Mouse (Mus musculus): ENCODE measurements around the gene Pikfyve.

Pikfyve gene

GRCm38 (mm10) chr1:65186287-65187073 is at the start of gene Pikfyve, which contains the start of gene Idh1:
Pikfyve (plus strand) TSS chr1:65186683.
Idh1 (minus strand) TSS chr1:65186500.
- peak; percentile 96 for DNase-seq

DNA sequence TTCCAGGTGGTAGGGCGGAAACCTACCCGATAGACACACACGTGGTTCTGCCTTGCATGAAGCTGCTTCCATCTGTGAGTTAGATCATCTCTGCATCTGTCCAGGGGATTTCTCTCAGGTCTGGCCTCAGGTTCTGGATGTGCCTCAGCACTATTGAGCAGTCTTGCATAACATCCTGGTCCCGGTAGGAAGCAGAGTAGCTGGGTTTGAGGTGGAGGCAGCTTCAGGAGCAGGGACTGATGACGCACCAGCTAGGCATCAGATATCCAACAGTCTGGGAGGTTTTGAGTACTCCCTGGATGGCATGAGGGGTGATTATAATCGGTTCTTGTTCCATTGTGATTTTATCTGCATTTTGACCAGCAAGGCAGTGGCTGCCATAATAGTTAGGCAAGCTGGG is 48.9 kb upstream of the Pikfyve start:
- DNase-seq: no peak

DNA sequence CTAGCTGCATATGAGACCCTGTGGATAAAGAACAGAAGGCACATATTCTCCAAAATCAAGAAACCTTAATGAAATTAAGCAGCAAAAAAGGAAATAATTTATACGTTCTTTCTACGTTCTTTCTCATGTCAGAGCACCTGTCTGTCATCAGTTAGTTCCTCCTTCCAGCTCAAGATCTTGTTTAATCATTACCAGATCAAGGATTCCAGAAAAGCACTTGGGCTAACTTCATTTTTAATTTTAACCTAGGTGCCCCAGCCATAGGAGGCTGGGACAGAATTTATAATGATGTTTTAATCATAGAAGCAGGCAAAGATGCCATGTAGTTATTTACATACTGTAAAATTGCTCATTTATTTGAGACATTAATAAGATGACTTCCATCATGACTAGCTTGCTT is 41.7 kb upstream of the Pikfyve start:
- DNase-seq: no peak

GRCm38 (mm10) chr1:65146601-65147000 is 39.9 kb upstream of the Pikfyve start:
- DNase-seq: no peak

- DNase-seq: no peak
Measured at GRCm38 (mm10) chr1:65147326-65147725, 39.2 kb upstream of the Pikfyve start.

GRCm38 (mm10) chr1:65147971-65148370 is 38.5 kb upstream of the Pikfyve start:
- DNase-seq: no peak

- DNase-seq: no peak
Measured at GRCm38 (mm10) chr1:65154814-65155213, 31.7 kb upstream of the Pikfyve start.

- DNase-seq: no peak
Measured at GRCm38 (mm10) chr1:65156111-65156510, 30.4 kb upstream of the Pikfyve start.

DNA sequence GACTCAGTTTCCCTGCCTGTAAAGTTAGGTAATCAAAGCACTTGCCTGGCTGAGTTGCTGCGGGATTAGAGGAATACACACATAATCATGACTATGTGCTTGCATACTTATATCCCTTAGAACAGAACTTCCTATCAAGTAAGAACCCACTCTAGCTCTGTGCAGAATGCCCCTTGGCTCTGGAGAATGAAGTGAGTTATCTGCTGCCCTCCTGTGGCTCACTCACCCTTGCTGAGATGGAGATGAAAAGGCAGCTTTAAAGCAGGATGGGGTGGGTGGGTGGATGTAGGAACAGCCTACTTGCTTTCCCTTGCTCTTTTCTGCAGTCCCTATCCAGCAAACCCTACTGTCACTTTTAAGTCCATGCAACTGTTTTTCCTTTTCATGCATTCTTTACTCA is 24.3 kb upstream of the Pikfyve start:
- no peak for DNase-seq

DNA sequence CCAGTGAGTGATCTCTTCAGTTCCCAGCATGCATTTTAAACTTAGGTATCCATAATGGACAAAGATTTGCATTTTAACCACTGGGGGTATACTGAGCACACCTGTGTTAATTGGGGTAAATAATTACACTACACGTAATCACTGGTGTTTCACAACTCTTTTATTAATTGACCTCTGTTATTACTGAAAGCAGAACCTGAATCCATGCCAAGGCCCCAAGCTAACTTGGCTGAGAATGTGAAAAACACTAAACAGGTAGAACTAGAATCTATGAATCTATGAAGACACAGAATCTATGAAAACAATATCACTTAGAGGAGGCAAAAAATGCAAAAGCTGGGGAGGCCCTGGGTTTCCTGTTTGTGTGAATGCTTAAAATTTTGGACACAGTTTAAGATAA is 19.0 kb upstream of the Pikfyve start:
- no peak for DNase-seq

- DNase-seq: no peak
Measured at GRCm38 (mm10) chr1:65169536-65169935, 16.9 kb upstream of the Pikfyve start.

DNA sequence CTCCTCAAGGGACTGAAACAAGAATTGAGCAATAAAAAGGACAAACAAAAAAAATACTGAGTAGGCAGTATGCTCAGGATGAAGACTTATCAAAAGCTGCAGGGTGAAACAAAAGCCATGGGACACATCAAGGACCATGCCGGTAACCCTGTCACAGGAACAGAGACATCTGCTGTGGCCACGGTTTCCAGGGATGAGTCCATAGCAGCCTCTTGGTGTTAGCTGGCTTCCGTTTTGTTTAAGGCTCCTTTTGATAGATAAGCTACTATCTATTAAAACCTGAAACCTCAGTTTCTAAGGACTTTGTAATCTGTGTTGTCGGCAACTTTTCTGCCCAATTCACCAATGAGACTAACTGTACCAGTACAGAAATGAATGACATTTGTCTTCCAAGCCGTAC is 16.5 kb upstream of the Pikfyve start:
- no peak for DNase-seq

DNA sequence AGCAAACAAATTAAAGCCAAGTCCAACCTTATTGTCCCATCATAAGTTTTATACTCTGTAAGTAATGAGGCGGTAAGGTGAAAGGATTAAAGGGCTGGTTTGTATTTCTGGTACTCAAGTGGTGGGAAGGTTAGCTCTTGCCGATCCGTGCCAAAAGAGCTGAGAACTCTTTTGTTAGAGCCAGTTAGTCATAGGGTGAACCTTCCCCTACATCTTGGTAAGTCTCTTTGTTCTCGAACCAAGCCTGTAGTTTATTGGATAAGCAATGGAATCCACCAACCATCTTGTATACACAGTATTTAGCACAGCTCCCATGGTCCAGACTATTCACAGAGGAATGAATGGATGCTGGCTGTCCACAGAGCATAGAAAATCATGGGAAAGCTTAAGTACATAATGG is 14.9 kb upstream of the Pikfyve start:
- no peak for DNase-seq

- DNase-seq: no peak
Measured at GRCm38 (mm10) chr1:65173716-65174115, 12.8 kb upstream of the Pikfyve start.

DNA sequence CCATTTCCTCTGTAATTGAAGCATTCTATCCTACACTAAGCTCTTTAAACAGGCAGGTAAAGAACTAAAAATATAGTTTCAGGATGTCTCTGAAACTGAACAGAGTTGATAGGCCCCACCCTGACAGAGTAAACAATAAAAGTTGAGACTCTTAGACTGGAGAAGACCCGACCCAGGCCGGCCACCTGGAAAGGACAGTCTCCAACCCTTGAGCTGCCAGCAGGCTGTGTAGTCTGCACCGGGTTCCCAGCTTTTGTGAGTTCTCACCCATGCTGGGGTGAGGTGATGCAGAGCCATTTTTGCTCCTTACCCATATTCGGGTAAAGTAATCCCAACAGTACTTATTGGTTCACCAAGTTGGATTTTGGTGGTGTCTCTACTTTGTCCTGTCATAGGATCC is 10.3 kb upstream of the Pikfyve start:
- no peak for DNase-seq

GRCm38 (mm10) chr1:65176912-65177311 is 9.6 kb upstream of the Pikfyve start:
- no peak for DNase-seq

DNA sequence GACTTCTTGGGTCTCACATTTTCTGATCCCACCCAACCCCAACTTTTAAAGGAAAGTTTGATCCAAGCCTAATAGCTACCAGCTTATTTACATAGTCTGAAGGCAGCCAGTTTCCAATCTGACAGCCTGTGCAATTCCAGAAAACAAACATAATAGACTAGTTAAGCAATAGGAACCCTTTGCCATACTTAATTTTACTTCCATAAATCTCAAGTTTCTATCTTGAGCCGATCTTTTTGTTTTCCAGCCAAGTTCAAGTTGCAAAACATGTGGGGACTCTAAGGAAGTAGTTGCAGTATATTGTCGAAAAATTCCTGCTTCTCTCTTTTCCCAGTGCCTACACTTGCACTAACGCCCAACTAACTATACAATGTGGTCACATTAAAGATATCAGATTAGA is 9.0 kb upstream of the Pikfyve start:
- DNase-seq: no peak

DNA sequence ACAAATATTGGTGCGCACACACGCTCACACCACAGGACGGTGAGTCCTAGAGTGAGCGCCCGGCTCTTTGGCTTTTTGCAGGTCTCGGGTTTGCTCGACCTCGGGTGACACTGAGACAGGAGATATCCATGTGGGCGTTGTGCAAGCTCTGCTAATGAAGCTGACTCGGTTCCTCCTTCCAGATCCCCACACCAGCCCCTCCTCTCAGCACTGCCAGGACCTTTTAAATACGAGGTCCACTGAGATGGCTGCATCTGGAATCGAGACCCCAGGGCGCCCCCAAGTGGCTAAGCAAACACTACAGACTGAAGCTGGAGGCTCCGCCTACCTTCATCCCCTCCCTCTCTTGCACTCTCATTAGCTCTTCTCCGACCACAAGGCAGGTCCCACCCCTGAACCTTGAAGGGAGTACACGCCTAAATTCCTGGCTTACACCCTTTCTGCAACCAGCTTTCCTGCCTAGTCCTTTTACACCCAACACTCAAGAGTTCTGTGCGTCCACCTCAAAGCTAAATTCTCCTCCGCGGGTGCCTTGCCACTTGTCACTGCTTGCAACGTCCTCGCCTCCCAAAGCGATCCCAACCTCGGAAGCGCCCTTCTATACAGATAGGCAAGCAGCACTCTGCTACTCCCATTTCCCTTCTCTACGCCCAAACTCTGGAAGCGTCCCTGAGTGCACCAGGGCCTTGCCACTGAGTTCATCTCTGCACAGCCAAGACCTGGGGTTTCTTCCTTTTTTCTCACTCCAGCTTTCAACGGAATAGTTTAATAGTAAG is 8.2 kb upstream of the Pikfyve start:
- peak; percentile 97 for DNase-seq

- peak; percentile 95 for DNase-seq
Measured at GRCm38 (mm10) chr1:65178902-65179432, 7.5 kb upstream of the Pikfyve start.

GRCm38 (mm10) chr1:65179634-65180249 is 6.7 kb upstream of the Pikfyve start:
- DNase-seq: peak; percentile 66

DNA sequence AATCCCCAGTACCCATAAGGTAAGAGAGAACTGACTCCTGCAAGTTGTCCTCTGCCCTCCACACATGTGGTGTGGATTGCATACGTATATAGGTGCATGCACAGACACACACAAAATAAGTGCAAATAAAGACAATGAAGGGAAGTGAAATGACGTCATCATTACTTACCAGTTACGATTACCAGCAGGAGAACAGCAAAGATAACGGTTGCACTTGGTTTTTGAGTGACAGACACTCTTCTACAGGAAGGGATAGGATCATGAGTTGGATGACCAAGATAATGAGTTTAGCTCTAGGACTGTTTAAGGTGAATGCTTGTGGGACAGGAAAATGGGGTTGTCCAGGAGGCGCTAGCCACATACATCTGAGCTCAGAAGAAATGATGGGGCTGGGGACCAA is 5.0 kb upstream of the Pikfyve start:
- no peak for DNase-seq

DNA sequence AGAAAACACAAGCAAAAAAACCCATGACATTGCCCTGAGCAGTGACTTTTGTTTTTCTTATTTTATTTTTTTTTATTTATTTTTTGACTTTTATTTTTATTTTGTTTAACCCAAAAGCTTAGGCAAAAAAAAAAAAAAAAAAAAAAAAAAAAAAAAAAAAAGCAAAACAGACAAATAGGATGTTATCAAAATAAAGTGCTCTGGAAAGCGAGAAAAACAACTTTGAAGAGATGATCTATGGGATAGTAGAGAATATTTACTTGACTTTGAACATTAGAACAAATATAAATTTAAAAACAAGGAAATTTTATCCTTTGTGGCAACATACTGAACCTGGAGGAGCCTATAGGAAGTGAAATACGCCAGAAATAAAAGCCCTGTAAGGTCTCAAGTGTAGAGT is 2.5 kb upstream of the Pikfyve start:
- DNase-seq: no peak

- DNase-seq: no peak
Measured at GRCm38 (mm10) chr1:65185011-65185410, 1.5 kb upstream of the Pikfyve start.

All from thymus, postnatal 4 days (tissue).